Mouse (Mus musculus) bone marrow macrophage, adult 2 months (primary cell): ENCODE results near the gene Pdia4.

ENCODE experiments used
- CTCF ChIP-seq: IDR thresholded peaks from 2 replicates; pipeline ENCODE4 v1.5.1; 2012; ENCODE audit warnings: low read depth, mild to moderate bottlenecking, low read length, moderate library complexity
- POLR2A ChIP-seq: IDR thresholded peaks from 2 replicates; pipeline ENCODE4 v1.6.1; 2012; ENCODE audit warnings: mild to moderate bottlenecking, low read depth, low read length, borderline replicate concordance

- TF ChIP-seq CTCF: no peak
- TF ChIP-seq POLR2A: no peak
These were observed 19.9 kb downstream of the Pdia4 start for GRCm38 (mm10) chr6:47793284-47793683.
